ENCODE assay signal across 8 mouse cellular contexts in the genomic region with DNA sequence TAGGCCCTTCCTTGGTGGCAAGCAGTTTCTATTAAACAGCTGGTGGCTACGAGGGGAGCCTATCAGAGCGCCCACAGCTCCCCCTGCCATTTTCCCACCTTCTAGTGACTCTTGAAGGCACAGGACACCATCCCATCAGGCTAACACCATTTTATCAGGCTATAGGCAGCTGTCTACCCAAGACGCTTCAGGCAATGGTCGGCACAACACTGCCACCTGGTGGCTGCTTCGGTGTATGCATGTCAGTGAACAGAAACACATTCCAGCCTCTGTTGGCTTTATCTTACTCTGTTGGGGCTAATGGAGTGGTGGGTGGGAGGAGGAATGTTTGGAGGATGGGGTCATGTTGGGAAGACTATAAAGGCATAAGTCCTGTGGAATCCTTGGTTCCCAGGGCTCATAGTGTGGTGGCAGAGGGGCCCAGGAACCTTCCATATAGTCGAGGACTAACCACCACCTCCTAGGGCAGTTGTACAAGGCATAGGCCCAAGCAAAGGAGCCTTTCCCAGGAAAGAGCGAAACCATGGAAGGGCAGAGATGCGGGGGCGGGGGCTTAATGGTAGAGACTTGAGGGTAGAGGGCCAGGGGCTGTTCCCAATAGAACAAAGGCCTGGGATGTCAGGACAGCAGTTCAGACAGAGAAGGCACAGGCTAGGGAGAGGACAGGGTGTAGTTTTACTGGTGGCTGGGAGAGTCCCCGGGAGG.
DNase-seq lines count a peak whose midpoint lies in the region; ATAC-seq and TF ChIP-seq lines count a peak whose summit lies in the region.

No protein-coding gene starts in this region.

- no peaks in the 10 kb centered on the region for H3K36me3 ChIP-seq in C2C12 (ENCODE audit: control insufficient read depth, insufficient read depth)
- peaks cover 16% of the 10 kb centered on the region for H3K36me3 ChIP-seq in lung, embryonic 16.5 days (ENCODE audit: control insufficient read depth, insufficient read depth, low read length)

- no peak overlapping the region for H3K9ac ChIP-seq in lung, embryonic 16.5 days (ENCODE audit: low read length)

- H3K27me3 ChIP-seq in C2C12 (ENCODE audit: control insufficient read depth, insufficient read depth, insufficient read length): no peaks in the 10 kb centered on the region
- no peaks in the 10 kb centered on the region for H3K27me3 ChIP-seq in lung, embryonic 16.5 days (ENCODE audit: control insufficient read depth, insufficient read depth, low read depth, low read length)

- H3K79me3 ChIP-seq in C2C12 (ENCODE audit: low read depth): no peaks in the 10 kb centered on the region

- no peaks in the 10 kb centered on the region for H3K79me2 ChIP-seq in C2C12 (ENCODE audit: control insufficient read depth, insufficient read depth)

- H3ac ChIP-seq in C2C12 (ENCODE audit: control insufficient read depth, insufficient read length, low read depth): no peak overlapping the region

- 40% methylated on average over 10 of the region's 10 CpGs for WGBS in lung, embryonic 16.5 days

- intact Hi-C loops in gastrocnemius, postnatal 36 days (cut with DNase I): loop anchor here (2.0 to 5.0 kb wide), 2 partner anchors 52 to 248 kb away; no protein-coding TSS in a partner anchor

- DNase-seq in adrenal gland, adult 18-20 months (ENCODE audit: low spot score in 2 of 2): peak; percentile 78 to 88
- peak; percentile 93 for DNase-seq in embryo, embryonic 10 days (ENCODE audit: low spot score)
- peak; percentile 70 to 74 for DNase-seq in gastrocnemius, postnatal 36 days
- DNase-seq in kidney, postnatal 4 days: peak; percentile 90 to 93
- peak; percentile 53 for DNase-seq in retina, adult 2 months (ENCODE audit: low read depth, low spot score)
- DNase-seq in thymus, postnatal 25 days: peak; percentile 78

- no peak overlapping the region for H3K4me2 ChIP-seq in lung, embryonic 16.5 days (ENCODE audit: low read depth, low read length)

- no peaks in the 10 kb centered on the region for H3K9me3 ChIP-seq in lung, embryonic 16.5 days (ENCODE audit: control insufficient read depth, low read length)

- H3K4me1 ChIP-seq in lung, embryonic 16.5 days (replicated peaks; ENCODE audit: control insufficient read depth, insufficient read depth, low read length): peaks cover 2% of the 10 kb centered on the region; the same call in 1 of the 2 replicates

- no peak overlapping the region for H3K27ac ChIP-seq in lung, embryonic 16.5 days (ENCODE audit: low read length)

- peak; percentile 90 for TF ChIP-seq CTCF in C2C12 (IDR thresholded peaks at IDR 0.05; ENCODE audit: control insufficient read depth, insufficient read depth, insufficient read length)

- ATAC-seq in lung, embryonic 16.5 days (ENCODE audit: low read depth): peak; percentile 22

- H3K4me3 ChIP-seq in C2C12 (ENCODE audit: insufficient read depth, poor library complexity, severe bottlenecking): no peak overlapping the region
- H3K4me3 ChIP-seq in lung, embryonic 16.5 days (ENCODE audit: low read length): no peak overlapping the region

TF ChIP-seq in C2C12, 6 proteins besides CTCF, POLR2A, EP300 and RAD21:
- no peak for TF ChIP-seq USF1 (IDR thresholded peaks at IDR 0.05; ENCODE audit: low read depth)
- no peak for TF ChIP-seq MYOG (IDR thresholded peaks at IDR 0.05; ENCODE audit: control insufficient read depth, extremely low read depth, insufficient read length)
- no peak for TF ChIP-seq CEBPB (IDR thresholded peaks at IDR 0.05; ENCODE audit: low read depth)
